Mouse (Mus musculus) stomach, postnatal 0 days (tissue): Measurements from ENCODE around the gene Wdr90.

Experiments used
- CTCF ChIP-seq: IDR thresholded peaks from 2 replicates; pipeline ENCODE4 v1.5.1; 2016; ENCODE audit warnings: antibody characterized with exemption, low read depth, mild to moderate bottlenecking, moderate library complexity
- EP300 ChIP-seq: optimal IDR thresholded peaks from 2 replicates; pipeline ENCODE3; 2016; ENCODE audit warnings: antibody characterized with exemption

GRCm38 (mm10) chr17:25827011-25827410 is 34.3 kb downstream of the Wdr90 start:
- no peak for TF ChIP-seq CTCF
- TF ChIP-seq EP300, result no peak
